Mouse (Mus musculus) cerebellum, postnatal 4 days (tissue): ENCODE data around the gene Mydgf.
A peak's percentile ranks its signal among the peaks of the same experiment; 100 is the strongest.

Experiments used
- DNase-seq, 2 experiments: peaks; one replicate each; pipeline ENCODE4 v3.0.0; 2022; ENCODE audit warnings: low spot score in 2 of 2, mixed read lengths in 1 of 2

Mydgf gene

DNA sequence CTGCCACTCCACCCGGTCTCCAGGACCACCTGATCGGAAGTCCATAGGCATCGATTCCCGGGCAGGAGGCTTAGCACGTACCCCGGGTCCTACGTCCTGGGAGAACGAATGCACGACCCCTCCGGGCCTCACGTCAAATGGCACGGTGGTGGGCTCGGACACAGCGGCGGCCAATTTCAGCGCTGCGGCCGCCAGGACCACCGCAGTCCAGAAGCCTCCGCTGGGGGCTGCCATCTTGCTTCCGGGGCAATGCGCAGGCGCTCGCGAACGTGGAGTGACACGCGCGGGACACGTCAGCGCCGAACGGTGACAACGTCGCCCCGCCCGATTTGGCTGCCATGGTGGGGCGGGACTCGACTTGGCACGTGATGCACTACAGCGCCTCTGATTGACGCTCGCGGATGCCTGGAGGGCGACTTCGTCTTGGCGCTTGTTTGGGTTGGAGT, at the start of gene Mydgf:
Mydgf (minus strand) TSS at position 263 of the 446 bp plus-strand sequence.
- DNase-seq = peak; percentile 92 to 96

DNA sequence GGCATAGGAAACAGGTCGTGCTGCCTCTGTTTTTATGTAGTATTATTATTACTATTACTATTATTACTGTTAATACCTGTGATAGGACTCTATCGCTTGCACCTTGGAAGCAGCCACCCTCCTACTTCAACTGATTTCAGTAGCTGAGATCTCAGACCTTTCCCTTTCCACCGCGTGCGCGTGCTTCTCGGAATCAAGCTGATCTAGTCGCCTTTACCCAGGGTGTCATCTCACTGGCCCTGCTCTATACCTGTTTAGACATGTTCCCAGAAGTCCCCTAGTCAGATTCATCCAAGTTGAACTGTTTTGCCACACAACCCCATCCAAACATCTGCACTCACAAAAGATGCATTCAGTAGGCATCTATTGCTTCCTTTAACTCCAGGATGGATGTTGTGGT, 49.7 kb upstream of the Mydgf start:
- DNase-seq = no peak

DNA sequence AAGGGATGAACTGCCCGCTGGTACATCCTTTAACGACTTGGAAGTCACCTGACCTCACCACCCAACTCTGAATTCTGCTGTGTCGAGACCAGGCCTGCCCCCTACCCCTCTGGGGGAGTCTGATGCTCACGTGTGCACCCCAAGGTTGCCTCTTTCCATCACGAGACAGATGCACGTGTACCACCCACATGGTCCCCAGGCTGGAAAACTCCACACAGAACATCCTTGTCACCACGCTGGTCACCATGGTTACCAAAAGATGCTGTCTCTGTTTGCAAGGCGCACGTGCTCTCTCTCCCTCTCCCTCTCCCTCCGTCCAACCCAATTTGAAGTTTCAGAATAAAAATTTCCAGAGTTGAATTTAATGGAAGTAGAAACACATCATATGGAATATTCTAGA, 46.2 kb upstream of the Mydgf start:
- DNase-seq = no peak

DNA sequence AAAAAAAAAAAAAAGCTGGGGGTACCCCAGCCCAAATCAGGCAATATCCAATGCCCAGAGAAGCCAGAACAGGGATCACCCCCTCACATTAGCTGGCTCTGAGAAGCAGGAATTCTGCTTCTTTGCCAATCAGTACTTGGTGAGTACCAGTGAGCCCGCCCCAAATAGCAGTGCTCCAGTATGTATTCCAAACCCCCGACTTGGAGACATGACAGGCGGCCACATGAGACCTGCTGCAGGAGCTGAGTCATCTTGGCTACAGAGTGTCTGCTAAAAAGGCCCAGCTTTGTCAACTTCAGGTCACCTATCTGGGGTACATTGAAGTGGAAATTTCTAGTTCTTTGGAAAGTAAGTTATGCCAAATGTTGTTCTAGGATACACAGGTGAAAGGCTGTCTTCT, 42.8 kb upstream of the Mydgf start:
- DNase-seq = no peak

DNA sequence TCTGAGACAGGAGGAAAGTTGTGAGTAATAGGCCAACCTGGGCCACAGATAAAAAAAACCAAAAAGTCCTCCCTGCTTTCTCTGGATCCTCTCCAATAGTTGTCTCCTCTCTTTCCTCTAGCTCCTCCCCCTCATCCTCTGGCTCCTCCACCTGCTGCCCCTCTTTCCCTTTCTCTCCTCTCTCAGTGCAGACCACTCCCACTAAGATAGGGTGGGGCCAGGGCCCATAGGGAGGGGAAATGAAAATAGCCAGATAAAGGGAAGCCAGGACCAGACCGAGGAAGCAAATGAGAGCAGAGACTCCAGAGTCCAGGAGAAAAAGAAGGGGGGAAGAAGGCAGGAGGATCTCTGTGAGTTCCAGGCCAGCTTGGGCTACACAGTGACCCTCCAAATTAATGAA, 41.2 kb upstream of the Mydgf start:
- no peak for DNase-seq

DNA sequence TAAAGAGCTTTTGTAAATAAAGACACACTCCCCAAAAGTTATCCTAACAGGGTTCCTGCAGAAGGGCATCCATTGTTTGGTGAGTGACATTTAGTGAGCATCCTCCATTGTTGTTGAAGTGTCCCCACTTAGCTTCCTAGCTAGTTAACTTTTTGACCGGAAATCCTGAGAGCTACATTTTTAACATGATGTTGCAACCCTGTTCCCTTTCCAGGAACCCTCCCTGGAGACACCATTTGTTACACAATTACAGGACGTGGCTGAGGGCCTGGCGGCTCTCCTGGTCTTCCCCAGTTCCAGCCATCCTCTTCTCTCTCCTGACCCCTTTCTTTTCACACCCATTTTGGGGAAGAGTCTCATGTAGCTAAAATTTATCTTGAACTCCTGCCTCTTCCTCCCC, 36.1 kb upstream of the Mydgf start:
- no peak for DNase-seq

DNA sequence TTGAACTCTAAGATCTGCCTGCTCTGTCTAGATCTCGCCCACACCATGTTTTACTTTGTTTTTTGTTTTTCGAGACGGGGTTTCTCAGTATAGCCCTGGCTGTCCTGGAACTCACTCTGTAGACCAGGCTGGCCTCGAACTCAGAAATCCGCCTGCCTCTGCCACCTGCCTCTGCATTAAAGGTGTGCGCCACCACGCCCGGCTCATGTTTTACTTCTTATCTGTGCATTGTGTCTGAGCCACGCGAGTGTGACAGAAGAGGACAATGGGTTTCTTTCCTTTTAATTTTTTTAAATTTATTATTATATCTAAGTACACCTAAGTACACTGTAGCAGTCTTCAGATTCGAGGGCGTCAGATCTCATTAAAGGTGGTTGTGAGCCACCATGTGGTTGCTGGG, 35.5 kb upstream of the Mydgf start:
- no peak for DNase-seq

DNA sequence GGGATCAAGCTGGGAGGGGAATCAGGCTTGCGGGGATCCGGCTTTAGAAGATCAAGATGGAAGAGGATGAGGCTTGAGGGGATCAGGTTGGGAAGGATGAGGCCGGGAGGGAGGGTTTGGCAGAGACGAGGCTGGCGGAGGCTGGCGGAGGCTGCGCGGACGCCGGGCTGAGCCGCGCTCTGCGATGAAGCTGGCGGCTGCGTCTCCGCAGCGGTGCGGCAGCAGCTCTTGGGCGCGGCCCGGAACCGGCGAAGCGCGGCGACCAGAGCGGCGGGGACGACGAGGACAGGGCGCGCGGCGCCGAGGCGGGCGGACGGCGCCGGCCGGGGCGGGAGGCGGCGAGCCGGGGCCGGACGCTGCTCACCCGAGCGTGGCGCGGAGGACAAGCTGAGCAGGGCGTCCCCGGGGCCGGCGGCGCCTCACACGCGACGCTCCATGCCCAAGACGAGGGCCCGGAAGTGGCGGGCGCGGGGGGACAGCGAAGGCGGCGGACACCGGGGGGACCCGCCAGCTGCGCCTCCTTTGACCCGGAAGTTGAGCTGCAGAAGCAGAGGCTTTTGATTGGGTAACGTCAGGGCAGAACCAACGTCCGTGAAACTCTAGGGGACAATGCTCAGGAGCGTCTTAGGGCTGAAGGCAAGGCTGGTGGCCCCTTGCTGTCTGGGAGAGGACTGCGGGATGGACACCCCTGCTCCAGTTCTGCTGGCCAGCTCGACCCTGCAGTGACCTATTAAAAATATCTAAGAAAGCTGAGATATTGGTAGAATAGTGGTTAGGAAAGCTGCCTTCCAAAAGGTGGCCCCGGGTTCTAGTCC, 34.9 kb upstream of the Mydgf start, which contains the start of gene Dpp9:
Dpp9 (minus strand) TSS at position 529 of the 815 bp plus-strand sequence.
- peak; percentile 70 to 86 for DNase-seq

DNA sequence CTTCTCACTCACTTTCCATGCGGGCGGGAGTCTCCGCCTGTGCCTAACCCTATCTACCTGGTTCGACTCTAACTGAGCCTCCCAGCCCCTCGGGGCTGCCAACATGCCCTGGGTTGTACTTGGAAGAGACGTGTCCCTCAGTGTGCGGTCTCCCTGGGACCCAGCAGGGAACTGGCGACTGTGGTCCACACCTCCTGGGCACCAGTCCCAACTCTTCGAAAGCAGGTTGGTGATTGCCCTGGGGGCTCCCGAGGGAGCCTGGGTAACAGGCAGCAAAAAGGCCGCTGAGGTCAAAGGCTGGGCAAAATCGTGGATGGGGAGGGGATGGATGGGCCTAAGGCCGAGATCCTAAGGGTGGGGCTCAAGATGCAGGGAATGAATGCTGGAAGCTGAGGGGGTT, 34.0 kb upstream of the Mydgf start:
- no peak for DNase-seq

DNA sequence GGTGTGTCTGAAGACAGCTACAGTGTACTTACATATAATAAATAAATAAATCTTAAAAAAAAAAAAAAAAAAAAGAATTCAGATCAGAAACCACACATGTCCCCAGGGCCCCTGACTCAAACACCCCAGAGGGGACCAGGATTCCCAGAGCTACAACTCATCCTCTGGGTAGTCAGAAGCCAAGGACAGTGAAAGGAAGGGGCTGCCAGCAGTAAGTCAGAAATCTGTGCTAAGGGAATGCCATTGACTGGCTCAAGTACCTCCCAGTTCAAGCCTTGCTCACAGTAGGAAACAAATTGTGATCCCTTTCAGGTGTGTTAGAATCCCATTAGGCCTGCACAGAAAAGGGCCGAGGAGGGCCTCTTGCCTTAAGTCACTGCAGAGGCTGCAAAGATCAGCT, 30.5 kb upstream of the Mydgf start:
- no peak for DNase-seq

DNA sequence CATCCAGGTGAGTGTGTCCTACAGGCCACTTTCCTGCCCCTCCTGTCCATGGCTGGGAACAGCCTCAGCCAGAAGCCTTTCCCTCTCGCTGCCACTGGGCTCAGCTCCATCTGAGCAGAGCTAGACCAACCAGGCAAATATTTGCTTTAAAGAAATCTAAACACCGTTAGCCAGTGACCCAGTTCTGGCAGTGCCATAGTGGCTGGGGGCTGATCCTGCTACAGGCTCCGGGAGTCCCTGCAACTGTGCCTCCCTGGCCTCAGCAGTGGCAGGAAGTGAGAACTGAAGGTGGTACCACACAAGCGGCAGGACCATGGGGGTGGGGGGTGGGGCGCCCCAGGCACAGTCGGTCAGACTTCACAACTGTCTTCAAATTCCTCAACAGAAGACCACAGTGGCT, 29.0 kb upstream of the Mydgf start:
- DNase-seq = no peak

DNA sequence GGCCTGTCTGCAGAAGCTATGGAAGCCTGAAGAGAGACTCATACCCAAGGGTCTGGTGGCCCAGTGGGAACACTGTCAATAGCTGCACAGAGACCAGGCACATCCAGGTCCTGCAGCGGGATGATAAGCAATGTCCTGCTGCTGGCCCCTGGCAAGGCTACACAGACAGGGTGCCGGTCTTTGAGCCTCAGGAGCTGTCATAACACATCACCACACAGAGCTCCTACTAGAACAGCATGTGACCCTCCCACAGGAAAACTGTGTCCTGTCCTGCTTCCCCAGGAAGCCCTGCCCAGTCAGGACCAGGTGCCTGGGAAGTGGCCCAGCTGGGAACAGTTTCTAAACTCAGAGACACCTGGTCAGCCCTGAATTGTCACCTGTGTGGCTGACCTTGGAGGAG, 27.4 kb upstream of the Mydgf start:
- DNase-seq = no peak

DNA sequence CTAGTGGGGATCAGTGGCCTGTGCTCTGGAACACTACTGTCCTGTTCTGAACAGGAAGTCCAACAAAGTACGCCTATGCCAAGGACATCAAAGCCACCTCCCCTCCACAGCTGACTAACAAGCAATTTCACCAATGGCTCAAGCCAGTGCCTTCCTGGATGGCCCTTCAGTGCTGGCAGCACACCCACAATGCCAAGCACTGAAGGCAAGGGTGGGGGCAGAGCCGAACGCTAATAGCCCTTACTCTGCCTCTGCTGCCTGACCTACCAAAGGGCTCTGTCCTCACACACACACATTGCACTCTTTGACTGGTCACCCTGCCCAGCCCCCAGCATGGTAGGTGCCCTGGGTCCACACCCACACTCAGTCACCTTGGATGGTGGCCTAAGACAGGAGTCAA, 25.1 kb upstream of the Mydgf start:
- DNase-seq = no peak

DNA sequence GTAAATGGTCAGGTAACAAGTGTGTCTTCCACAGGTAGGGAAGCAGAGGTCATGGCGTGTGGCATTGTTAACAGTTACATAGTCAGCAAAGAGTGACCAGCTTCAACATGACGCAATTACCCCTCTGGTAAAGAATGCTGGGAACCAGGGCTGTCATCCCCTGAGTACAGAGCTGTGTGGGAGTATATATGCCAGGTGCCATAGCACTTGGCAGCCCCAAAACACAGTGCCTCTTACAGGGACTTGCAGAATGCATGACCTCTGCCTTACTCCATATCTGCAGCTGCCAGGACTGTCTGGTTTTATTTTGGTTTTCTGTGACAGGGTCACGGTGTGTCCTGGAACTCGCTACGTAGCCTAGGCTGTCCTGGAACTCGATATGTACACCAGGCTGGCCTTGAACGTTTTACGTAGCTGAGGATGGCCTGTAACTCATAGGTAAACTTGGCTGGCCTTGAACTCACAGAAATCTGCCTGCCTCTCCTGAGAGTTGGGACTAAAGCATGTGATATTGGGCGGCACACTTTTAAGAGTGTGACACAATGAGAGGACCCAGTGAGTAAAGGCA, 24.3 kb upstream of the Mydgf start:
- DNase-seq = no peak

DNA sequence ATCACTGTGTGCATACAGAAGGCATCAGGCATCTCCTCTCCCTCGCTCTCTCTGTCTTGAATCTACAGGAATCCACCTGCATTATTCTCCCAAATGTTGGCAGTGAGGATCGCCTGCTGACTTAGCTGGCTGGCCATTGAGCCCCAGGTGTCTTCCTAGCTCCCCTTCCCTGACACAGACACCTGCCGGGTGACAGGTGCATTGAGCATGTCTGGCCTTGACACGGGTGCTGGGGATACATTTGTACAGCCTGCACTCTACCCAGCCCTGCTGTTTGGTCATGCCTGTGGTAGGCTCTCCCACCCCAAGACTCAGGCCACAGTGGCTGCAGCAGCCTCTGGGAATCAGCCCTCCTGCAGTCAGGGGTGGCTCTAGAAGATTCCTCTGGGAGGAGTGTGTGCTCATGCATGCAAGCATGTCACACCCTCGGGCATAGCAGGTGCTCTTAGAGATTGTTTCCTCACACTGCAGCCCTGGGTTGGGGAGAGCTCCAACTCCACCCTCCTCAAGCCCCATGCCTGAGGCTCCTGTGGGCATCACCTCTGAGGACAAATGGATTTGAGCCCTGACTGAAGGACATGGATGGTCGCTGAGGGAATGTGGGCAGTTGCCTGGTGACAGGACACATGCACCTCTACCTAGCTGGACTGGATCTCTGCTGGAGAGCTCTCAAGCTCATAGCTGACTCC, 23.4 kb upstream of the Mydgf start:
- DNase-seq = no peak

DNA sequence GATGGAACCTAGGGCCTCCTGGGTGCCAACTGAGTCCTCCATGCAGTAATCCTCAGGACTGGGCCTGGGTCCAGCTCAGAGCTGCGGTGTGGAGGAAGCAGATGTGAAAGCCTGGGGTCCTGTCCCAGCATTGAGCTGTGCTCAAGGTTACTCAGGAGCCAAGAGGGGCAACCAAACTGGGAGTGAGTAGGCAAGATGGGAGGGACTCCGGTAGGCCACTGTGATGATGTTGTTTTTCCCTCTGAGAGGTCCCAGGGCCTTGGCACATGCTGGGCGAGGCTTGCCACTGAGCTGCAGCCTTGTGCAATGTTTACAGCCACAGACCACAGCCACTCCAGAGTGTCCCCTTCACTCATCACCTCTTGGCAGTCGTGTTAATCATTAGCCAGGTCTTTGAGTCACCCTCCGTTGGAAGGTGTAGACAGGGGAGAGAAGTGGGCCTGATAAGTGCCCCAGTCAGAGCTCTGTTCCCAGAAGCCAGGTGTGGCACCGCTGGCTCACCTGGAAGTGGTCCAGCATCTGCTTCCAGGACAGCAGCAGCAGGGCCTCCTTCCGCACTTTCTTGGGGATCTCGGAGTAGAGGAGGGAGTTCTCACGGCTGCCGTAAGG, 22.7 kb upstream of the Mydgf start:
- DNase-seq = no peak

DNA sequence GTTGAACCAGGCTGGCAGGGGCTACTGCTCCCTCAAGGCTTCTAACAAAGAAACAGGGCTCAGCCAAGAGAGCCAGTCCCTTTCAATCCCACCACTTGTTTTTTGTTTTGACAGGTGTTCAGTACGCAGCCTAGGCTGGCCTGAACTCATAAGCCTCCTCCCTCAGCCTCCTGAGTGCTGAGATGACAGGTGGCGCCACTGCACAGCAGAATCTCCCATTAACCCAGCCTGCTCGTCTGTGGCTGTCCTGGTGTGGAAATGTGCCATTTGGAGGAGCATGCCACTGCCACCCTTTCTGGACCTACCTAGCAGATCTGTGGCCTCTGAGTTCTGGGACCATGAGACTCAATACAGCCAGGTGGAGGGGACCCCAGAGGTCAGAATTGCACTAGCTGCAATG, 20.0 kb upstream of the Mydgf start:
- no peak for DNase-seq

DNA sequence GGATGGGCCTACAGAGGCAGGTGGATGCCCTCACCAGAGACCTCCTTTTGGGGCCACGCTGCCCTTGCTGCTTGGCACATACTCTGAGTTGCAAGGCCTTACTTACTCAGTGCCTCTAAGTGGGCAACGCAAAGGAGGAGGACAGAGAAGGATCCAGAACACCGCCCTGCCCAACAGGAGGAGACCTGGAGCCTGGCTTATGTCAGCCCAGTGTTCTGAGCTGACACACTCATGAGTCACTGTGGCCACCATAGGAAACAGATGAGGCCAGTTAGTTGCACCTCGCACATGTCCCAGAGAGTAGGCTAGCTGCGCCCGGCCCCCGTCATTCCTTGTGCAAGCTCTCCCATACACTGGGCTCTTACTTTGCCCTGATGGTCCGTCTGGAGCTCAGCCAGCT, 18.8 kb upstream of the Mydgf start:
- no peak for DNase-seq

DNA sequence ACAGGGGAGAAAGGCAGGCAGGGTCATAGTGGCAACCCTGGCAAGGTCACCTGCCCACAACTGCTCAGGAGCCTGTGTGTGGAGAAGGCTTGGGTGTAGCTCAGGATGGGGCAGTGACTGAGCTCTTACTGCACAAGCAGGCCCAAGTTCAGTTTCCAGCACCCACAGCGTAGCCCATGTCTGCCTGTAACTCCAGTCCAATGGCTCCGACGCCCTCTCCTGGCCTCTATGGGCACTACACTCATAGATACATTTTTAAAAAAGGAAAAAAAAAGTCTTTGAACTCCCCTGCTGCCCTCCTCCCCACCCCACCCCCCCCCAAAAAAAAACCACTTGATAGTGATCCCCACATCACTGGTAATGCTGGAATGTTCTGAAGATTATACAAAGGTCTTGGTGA, 17.9 kb upstream of the Mydgf start:
- no peak for DNase-seq

DNA sequence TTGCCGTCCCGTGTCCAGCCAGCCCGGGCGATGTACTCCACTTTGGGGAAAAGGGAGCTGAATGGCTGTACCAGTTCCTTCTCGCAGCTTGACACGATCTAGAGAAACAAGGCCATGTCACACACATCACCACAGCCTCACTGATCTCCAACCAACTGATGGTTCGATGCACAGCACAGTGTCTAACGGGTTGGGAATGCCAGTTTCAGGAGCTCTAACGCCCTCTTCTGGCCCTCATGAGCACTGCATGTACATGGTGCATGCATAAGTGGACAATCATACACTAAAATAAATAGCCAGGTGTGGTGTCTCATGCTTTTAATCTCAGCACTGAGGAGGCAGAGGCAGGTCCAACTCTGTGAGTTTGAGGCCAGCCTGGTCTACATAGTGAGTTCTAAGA, 16.9 kb upstream of the Mydgf start:
- DNase-seq = no peak

DNA sequence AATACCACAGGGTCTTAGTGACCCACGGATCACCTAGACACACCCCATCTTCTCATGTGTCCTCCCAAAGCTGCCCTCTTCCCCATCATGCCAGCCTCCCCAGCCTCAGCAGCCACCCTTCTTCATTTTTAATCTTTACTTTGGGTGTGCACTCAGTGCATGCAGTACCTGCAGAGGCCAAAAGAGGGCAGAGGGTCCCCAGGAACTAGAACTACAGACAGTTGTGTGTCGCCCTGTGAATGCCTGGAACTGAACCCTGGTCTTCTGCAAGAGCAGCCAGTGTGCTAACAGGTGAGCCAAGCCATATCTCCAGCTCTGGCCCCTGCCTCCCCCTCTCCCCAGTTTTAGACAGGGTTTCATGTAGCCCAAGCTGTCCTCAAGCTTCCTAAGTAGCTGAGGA, 13.1 kb upstream of the Mydgf start:
- DNase-seq = no peak

DNA sequence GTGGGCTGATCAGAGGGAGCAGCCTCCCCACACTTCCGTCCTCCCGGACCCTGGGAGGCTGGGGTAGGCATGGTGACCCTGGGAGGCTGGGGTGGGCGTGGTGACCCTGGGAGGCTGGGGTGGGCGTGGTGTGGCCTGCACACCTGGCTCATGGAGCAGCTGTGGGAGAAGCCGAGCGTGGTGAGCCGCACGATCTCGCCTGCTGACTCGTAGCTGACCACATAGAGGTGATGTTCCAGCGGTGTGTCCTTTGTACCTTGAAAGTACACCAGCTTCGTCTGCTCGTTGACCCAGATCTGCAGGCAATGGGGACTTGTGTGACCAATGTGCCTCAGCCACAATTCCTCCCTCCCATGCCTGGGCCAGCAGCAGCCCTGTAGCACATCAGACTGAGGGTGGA, 11.0 kb upstream of the Mydgf start:
- DNase-seq = no peak

DNA sequence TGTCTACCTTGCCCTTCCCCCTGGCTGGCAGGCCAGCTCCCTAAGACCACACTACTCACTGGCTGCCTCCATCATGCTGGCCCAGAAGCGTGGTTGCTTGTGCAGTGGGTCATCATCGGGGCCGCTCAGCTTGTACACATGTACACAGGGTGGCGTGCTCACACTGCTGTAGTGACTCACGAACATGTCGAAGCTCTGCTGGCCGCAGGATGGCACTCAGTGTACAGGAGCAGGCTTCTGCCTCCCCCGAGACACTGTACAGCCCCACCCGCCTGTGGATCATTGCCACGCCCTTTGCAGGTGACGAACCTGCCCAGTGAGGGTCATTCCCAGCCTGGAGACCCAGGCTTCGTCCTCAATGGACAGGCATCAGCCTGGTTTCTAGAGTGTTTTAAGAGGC, 10.6 kb upstream of the Mydgf start:
- no peak for DNase-seq
